Mouse (Mus musculus) urinary bladder, adult 18-20 months (tissue): Measurements from ENCODE around the gene Cbr2.
"Not testable (repeated sequence)": the region's sequence is repeated elsewhere in the genome, so short reads cannot be mapped to it uniquely, and the experiment has no call there.

Experiments
- DNase-seq, 2 experiments: peaks; one replicate each; pipeline ENCODE4 v3.0.0; 2022; ENCODE audit warnings: low spot score in 2 of 2, mixed read lengths in 2 of 2

The Cbr2 gene

DNA sequence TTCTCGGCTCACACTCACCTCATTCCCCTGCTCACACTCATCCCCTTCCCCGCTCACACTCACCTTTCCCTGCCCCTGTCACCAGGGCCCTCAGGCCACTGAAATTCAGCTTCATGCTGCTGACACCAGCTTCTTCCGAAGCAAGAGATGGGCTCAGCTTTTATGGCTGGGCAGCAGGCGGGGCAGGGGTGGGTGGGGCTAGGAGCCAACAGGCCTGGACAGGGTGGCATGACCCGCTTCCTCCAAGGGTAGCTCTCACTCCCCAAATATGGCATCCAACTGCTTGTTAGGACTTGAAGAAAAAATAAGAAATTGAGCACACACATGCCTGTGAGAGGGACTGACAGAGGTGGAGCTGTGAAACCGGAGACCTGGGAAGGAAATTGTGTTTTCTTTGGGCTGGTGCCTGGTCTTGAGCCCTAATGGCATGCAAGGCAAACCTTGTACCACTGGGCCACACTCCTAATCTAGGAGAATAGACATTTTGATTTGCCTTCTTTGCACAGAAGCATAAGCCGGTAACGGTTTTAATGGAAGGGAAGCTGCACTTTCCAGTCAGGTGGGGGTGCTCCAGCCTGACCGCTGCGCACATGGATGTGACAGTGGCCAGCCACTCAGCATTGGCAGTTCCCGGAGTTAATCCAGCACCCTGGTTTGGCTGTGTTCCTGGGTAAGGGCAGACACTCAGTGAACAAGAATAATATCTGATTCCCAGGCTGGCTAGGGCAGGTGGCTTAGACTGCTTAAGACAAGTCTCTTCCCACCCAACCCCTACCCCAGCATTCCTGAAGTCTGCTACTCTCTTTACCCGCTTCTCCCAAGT lies at the start of gene Cbr2:
Gene Cbr2 (minus strand): TSS at position 257 of the 823 bp plus-strand sequence.
- DNase-seq = peak; percentile 40 to 64

DNA sequence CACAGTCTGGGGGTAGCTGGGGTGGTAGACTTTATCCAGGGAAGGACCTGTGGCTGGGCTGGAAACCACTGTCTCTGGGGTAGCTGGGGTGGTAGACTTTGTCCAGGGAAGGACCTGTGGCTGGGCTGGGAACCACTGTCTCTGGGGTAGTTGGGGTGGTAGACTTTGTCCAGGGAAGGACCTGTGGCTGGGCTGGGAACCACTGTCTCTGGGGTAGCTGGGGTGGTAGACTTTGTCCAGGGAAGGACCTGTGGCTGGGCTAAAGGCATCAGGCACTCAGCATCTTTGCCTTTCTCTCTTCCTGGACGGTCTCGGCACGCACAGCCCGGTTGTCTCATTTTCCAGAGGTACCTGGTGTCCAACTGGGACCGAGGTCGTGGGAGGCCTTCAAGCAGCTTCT lies 49.4 kb upstream of the Cbr2 start:
- not testable (repeated sequence) for DNase-seq

DNA sequence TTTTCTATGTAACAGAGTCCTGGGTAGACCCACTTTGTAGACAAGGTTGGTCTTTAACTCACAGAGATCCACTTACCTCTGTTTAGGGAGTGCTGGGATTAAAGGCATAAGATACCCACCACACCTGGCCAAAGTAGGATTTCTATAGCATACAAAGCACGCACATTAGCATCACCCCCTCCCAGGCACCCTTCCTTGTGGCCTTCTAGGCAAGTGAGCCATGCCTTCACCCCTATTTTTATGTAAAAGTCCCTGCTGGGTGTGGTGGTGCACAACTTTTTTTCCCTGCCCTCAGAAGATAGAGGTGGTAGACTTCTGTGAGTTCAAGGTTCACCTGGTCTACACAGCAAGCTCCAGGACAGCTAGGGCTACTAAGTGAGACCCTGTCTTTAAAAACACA lies 48.0 kb upstream of the Cbr2 start:
- DNase-seq = no peak

DNA sequence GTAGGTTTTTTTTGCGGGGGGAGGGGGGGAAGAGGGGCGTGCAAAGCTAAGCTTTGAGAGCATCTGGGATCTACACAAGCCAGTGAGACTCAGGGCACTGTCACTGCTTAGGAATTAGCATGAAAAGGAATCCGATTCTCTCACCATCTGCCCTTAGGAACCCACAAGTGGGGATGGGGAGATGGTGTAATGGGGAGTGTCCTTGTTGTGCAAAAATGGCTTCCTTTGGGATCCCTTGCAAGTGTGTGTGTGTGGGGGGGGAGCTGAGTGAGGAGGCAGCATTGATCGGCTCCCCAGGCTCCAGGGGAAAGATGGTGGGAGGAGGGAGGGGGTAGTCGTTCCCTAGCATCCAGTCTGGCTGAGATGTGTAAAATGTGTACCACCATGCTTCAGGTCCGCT lies 45.2 kb upstream of the Cbr2 start:
- DNase-seq = no peak

DNA sequence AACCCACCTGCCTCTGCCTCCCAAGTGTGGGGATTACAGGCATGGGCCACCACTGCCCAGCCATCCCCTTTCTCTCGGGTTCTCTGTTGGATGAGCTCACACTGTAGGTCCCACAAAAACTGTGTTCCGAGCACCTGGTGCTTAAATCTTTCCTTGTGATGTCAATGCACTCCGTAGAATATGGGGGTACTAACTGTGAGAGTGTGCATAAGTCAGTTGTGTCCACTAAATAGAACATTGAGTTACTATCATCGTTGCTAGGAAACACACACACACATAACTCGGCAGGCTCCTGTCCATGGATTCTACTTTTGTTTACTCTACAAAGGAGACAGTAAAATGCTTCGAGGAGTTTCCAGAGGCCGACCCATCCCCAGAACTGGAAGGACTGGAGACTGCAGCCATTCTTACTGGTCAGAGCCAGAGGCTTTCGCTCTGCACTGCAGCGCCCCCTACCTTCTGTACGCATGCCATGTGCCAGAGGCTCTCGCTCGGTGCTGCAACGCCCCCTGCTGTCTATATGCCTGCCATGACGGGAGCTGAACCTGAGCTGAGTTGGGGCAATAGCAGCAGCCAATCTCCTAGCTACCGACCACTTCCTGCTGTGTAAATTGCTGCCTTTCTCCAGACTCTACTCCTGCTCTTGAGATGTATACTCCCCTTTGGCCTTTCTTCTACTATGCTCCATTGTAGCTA lies 44.0 kb upstream of the Cbr2 start:
- DNase-seq = peak; percentile 87 to 92

DNA sequence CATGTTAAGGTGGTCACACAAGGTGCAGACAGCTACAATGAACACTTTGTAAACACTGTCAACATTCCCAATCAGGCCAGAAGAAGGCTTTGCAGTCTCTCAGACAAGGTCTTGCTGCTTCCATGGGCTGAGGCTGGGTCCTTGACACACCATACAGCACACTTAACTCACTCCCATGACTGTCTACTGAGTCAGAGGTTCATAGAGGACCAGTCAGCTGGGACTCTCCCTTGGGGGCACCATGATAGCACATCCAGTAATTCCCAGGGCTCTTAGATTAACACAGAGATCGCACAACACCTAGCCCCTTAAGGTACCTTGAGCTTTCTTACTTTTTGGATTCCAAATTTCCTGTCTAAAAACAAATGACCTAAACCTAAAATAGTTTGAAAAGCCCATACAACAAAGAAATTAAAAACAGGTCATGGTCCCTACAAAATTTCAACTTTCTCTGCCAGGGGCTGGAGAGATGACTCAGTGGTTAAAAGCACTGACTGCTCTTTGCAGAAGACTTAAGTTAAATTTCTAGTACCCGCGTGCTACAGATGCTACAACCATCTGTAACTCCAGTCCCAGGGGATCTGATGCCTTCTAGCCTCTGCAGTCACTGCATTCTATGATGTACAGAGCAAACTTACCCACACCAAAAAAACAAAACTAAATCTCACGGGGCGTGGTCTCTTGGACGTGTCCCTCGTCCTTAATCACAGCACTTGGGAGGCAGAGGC lies 41.7 kb upstream of the Cbr2 start:
- DNase-seq = no peak

DNA sequence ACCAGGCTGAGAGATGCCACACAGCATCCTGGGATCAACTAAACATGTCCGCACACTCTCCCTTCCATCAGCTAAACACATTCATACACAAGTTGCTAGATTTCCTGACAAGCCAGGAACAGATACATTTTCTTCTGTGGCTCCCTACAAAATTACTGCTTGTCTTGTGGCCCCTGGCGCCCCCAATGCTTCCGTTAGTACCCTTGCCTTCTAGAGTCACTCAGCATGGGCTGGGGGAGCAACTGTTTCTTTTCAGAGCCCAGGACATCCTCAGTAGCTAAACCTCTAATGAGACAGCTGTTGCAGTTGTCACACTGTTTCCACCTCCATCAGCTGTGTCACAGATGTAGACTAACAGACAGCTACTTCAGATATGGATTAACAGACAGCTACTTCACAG lies 40.8 kb upstream of the Cbr2 start:
- DNase-seq = no peak

DNA sequence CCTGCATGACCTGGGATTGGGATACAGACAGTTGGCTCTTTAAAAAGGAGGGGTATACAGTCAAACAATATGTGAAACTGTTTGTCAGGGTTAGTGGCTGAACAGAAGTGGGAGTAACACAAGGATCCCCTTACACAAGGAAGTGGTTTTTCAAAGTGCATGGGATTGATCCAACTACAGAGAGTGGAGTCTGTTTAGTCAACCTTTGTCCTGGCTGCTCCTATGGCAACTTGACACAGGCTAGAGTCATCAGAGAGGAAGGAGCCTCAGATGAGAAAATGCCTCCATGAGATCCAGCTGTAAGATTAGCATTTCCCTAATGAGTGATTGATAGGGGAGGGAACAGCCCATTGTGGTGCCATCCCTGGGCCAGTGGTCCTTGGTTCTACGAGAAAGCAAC lies 36.3 kb upstream of the Cbr2 start:
- DNase-seq = no peak

DNA sequence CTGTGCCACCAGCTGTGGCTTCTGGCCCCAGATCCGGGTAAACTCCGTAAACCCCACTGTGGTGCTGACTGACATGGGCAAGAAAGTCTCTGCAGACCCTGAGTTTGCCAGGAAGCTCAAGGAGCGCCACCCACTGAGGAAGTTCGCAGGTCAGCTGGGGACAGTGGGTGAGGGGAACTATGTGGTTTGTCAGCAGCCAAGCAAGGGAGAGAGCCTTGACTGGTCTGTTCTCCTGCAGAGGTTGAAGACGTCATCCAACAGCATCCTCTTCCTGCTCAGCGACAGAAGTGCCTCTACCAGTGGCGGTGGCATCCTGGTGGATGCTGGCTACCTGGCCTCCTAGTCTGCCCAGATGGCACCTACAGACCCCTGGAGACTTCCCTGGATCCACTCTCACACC lies 35.1 kb upstream of the Cbr2 start:
- not testable (repeated sequence) for DNase-seq

DNA sequence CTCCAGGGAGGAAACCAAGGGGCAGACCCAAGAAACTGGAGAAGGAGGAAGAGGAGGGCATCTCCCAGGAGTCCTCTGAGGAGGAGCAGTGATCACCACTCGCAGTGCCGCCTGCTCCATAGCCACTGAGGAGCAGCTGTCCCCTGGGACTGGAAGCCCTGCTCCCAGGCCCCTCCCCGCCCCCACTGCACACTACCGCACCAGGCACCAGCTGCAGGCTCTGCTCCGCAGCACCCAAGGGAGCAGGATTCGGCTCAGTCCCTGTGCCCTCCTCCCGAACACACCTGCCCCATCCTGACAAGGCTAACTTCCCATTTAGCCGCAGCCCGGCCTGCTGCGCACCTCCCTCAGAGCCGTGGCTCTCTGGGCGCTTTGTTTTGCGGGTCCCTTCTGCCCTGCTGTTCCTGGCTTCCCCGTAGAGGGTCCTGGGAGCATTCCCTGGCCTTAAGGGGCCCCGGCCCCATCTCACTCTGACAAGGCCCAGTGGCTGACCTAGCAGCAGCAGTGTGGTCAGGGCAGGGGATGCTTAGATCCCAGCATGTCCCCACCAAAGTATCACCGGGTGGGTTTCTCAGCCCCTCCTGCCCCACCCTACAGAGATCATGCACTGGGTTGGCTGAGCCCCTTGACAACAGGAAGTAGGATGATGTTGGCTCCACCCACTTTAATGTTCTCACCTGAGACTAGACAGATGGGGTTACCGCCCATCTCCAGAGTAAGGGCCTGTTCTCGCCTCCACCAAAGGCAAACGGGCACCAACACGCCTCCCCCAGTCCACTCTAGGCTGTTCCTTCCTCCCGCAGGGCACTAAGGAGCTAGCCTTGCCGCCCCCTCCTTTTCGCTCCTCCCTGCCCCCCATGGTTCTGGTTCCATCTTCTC lies 31.4 kb upstream of the Cbr2 start:
- not testable (repeated sequence) for DNase-seq

DNA sequence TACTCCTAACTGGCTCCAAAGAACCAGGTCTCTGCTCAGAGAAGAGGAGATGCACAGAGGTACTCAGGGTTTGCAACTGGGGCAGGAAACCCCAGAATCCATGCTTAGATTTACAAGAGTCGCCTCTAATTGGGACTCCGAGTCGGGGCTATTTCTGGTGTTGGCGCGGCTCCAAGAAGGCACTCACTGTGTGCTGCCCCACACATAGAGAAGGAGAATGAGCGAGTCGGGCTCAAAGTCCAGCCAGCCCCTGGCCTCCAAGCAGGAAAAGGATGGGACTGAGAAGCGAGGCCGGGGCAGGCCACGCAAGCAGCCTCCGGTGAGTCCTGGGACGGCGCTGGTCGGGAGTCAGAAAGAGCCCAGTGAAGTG lies 30.7 kb upstream of the Cbr2 start, which contains the start of gene Hmga1b:
Gene Hmga1b (plus strand): TSS at position 123 of the 370 bp plus-strand sequence.
- not testable (repeated sequence) for DNase-seq

DNA sequence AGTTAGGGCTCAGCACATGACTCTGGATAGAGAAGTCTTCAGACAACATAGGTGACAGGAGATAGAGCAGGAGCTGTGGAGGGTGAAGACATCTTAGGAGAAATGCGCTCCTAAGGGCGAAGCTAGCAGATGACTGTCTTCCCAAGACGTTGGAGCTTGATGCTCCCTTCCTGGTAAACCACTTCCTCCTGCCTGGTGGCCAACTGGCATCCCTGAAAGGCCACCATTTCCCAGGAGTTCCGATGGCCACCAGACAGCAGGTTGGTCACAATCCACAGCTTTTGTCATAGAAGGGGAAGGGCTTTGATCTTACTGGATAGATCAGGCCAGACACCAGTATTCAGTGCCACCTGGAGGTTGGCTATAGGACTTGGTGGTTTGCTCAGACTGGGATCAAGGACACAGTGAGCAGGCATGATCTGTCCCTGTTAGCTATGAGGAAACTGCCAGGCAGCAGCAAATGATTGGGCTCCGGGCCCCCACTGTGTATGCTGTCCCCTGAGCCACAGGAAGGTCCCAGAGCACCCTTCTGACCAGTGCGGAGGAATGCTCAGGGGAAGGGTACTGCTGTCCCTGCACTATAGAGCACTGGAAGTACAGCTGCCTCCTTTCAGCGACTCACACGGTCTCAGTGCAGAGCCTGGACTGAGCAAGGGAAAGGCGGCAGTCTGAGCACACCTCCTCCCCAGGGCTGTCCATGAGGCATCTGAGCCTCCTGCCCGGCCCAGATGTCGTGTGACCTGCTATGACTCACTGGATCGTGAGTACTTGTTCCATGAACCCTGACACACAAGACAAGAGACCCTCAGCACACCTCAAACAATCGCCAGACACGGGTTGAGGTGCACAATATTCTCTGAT lies 30.1 kb upstream of the Cbr2 start:
- DNase-seq = no peak

DNA sequence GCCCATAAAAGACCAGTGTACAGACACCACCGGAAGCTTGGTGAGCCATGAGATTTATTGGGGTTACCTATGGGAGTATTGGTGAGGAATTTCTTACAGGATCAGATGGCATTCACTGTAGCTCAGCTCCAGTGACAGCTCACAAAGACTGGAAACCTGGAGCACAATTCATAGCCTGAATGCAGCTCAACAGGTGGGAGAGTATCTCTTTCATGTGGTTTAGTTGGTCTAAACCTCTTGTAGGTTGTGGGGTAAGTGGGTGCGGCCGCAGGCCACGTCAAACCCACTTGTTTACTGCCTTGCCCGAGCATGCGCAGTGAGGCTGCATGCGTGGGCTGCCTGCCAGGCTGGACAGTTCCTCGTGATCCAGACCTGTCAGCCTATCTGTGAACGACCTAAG lies 28.3 kb upstream of the Cbr2 start:
- DNase-seq = no peak

DNA sequence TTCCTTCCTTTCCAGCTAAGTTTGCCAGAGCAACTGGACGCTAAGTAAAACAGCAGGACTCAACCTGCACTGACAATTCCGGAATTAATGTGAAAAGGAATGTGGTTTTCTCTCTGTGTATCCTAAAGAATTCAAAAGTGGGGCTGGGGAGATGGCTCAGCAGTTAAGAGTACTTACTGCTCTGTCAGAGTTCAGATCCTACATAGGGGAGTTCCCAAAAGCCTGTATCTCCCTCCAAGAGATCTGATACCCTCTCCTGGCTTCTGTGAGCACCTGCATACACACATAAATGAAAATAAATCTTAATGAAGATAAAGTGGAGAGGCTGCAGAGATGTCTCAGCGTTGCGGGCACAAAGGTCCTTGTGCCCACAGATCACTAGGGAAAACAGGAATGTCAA lies 19.7 kb upstream of the Cbr2 start:
- DNase-seq = no peak

DNA sequence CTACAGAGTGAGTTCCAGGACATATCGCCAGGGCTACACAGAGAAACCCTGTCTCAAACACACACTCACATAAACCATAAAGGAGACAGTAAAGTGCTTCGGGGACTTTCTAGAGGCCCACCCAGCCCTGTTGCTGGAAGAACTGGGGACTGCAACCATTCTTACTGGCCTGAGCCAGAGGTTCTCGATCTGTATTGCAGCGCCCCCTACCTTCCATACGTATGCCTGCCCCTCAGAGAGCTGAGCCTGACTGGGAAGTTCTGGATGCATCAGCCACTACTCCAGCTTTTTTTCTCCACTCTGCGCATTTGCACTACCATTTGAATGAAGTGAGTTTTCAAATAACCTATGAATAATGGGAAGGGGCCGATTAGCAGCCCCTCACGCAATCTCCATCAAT lies 17.5 kb upstream of the Cbr2 start:
- no peak for DNase-seq

DNA sequence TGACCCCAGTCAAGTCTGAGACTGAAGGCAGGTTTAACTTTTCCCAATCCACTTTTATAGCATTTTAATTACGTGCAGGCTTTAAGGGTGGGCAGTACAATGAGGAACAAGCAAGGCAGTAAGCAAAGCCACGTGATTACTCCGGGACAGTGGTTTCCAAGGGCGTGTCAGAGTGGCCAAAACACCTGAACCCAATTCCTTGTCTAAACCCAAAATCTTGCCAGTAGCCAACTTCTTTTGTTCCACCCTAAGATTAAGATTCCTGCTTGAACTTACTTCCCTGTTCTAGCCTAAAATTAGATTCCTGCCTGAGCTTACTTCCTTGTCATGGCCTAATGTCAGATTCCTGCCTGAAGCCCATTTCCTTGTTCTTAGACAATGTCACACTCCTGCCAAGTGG lies 16.1 kb upstream of the Cbr2 start:
- DNase-seq = no peak

DNA sequence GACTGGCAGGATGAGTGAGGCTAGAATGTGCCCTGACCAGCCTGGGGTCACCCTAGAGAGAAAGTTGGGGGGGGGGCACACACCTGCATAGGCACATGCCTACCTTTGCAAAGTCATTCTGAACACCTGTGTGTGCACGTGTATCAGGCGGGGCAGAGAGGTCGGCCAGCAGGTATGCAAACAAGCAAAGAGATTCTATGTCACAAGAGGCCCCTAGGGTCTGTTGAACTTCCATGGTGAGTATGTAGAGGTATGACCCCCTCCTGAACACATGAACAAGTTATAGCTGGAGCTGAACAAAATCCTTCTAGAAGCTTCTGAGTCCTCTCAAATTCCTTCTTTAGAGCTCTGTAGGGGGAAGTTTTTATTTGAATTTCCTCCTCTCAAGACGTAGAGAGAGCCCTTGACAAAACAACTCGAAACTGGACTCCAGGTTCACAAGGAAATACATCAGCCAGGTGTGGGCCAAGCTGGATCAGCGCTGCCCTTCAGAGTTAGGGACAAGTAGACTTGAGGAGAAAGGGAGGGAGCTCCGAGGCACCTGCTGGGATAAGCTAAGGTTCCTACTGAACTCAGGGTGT lies 12.3 kb upstream of the Cbr2 start:
- no peak for DNase-seq

DNA sequence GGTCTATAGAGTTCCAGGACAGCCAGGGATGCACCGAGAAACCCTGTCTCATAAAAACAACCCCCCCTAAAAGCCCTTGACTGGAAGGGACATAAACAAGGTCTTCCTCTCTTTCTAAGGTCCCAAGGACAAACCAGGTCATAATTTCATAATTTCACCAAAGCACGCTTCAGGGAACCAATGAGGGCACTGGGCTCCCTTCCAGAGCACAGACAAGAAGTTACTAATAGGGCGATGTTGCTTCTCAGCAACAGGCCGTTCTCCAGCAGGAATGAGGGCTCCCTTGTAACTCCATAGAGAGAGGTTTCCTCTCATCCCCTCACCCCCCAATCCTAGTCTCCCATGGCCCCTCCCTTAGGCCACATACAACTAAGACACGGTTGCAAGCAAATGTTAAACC lies 9.1 kb upstream of the Cbr2 start:
- DNase-seq = no peak

DNA sequence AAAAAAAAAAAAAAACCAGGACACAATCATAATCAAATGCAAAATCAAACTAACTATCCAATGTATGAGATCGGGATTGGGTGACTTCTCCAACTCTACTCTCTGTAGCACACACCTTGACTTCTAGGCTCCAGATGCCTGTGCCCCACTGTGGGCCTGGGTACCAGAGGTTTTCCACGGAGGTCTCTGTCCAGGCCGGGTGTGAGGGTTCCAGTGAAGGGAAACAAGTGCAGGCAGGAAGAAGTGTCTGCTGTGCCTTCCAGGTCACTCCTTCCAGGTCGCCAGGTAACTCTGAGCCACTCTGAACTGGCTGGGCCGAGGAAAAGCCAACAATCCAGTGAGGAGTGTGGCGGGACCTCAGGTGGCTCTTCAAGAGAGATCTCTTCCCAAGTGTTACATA lies 4.5 kb upstream of the Cbr2 start:
- DNase-seq = no peak

DNA sequence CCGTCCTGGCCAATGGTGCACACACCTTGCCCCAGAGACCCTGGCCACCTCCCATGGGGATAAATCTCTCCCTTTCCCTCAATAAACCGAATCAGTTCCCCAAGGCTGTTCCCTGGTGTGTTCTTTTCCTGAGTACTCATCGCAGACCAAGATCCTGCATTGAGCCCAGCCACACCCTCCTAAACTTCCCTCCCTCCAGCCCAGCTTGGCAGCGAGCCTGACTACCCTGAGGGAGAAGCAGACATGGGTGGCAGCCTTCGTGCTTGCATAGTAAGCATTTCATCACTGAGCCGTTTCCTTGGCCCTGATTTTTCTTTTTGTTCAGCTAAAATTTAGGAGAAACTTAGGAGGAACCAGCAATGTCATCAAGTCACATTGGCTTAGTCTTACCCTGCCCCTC lies 1.6 kb upstream of the Cbr2 start:
- DNase-seq = peak; percentile 38 to 62
